Mouse (Mus musculus): ENCODE results near the gene Arid1b.

- TF ChIP-seq GATA1 (IDR thresholded peaks at IDR 0.05; ENCODE audit: borderline replicate concordance, low read length) (no peak), FLI1 (IDR thresholded peaks at IDR 0.05; ENCODE audit: low read length) (no peak)
Measured at GRCm38 (mm10) chr17:5047373-5047772, 53.2 kb downstream of the Arid1b start.

Measured in megakaryocyte, embryonic 14.5 days (primary cell).